Mouse (Mus musculus): ENCODE results near the gene Cd4. TPM values are rescaled to one million over a fixed set of nuclear protein-coding genes. Genes with fewer than 3 reads are reported as not detected.
"Not testable (repeated sequence)": the region's sequence is repeated elsewhere in the genome, so short reads cannot be mapped to it uniquely, and the experiment has no call there.

The Cd4 gene
- polyA plus RNA-seq, 1 experiment from 2014 or later: 0.14 TPM

GRCm38 (mm10) chr6:124835531-124835930 is 52.5 kb downstream of the Cd4 start:
- H3K4me2 ChIP-seq (ENCODE audit: low read depth, low read length): no peak overlapping the region
- H3K9ac ChIP-seq (replicated peaks): no peak overlapping the region
- H3K27ac ChIP-seq (ENCODE audit: low read depth): no peak overlapping the region
- no peaks in the 10 kb centered on the region for H3K27me3 ChIP-seq (ENCODE audit: insufficient read depth, low read length)
- DNase-seq (no peak), ATAC-seq (no peak)
- H3K36me3 ChIP-seq (replicated peaks; ENCODE audit: insufficient read depth, low read length): peaks cover 31% of the 10 kb centered on the region
- no peaks in the 10 kb centered on the region for H3K9me3 ChIP-seq (ENCODE audit: low read length)
- H3K4me1 ChIP-seq (ENCODE audit: insufficient read depth): peaks cover 1% of the 10 kb centered on the region
- 81% methylated on average over 10 of the region's 10 CpGs for WGBS (ENCODE audit: insufficient replicate concordance)
- TF ChIP-seq EP300 (IDR thresholded peaks at IDR 0.05; ENCODE audit: low read depth) (no peak), CTCF (IDR thresholded peaks at IDR 0.05; ENCODE audit: low read depth) (no peak)
- no peak overlapping the region for H3K4me3 ChIP-seq (ENCODE audit: low read depth, low read length)

- no peak overlapping the region for H3K9ac ChIP-seq (replicated peaks)
- peaks cover 5% of the 10 kb centered on the region for H3K4me1 ChIP-seq (ENCODE audit: insufficient read depth)
- TF ChIP-seq CTCF (IDR thresholded peaks at IDR 0.05; ENCODE audit: low read depth): no peak
- TF ChIP-seq EP300 (IDR thresholded peaks at IDR 0.05; ENCODE audit: low read depth): no peak
- ATAC-seq (no peak), DNase-seq (no peak)
- no peak overlapping the region for H3K4me2 ChIP-seq (ENCODE audit: low read depth, low read length)
- no peak overlapping the region for H3K27ac ChIP-seq (ENCODE audit: low read depth)
- H3K4me3 ChIP-seq (ENCODE audit: low read depth, low read length): no peak overlapping the region
- no peaks in the 10 kb centered on the region for H3K9me3 ChIP-seq (ENCODE audit: low read length)
- H3K27me3 ChIP-seq (ENCODE audit: insufficient read depth, low read length): no peaks in the 10 kb centered on the region
- WGBS (ENCODE audit: insufficient replicate concordance): 78% methylated on average over 6 of the region's 6 CpGs
- H3K36me3 ChIP-seq (replicated peaks; ENCODE audit: insufficient read depth, low read length): peaks cover 31% of the 10 kb centered on the region
These were observed 53.4 kb downstream of the Cd4 start for GRCm38 (mm10) chr6:124834512-124835081.

- no peak for ATAC-seq
- no peaks in the 10 kb centered on the region for H3K9me3 ChIP-seq (ENCODE audit: low read length)
- H3K27ac ChIP-seq (ENCODE audit: low read depth): no peak overlapping the region
- no peaks in the 10 kb centered on the region for H3K27me3 ChIP-seq (ENCODE audit: insufficient read depth, low read length)
- no peak for DNase-seq
- 90% methylated on average over 8 of the region's 8 CpGs for WGBS (ENCODE audit: insufficient replicate concordance)
- peak overlapping the region; percentile 92 for H3K4me2 ChIP-seq (ENCODE audit: low read depth, low read length)
- H3K36me3 ChIP-seq (replicated peaks; ENCODE audit: insufficient read depth, low read length): peaks cover 31% of the 10 kb centered on the region
- peak overlapping the region; percentile 94 for H3K4me3 ChIP-seq (ENCODE audit: low read depth, low read length)
- TF ChIP-seq CTCF (IDR thresholded peaks at IDR 0.05; ENCODE audit: low read depth): no peak
- TF ChIP-seq EP300 (IDR thresholded peaks at IDR 0.05; ENCODE audit: low read depth): no peak
- peak overlapping the region; percentile 8; the same call in 1 of the 2 replicates for H3K9ac ChIP-seq (replicated peaks)
- peaks cover 12% of the 10 kb centered on the region for H3K4me1 ChIP-seq (ENCODE audit: insufficient read depth)
These were observed 56.4 kb downstream of the Cd4 start for GRCm38 (mm10) chr6:124831649-124832048.

GRCm38 (mm10) chr6:124831199-124831598 is 56.8 kb downstream of the Cd4 start:
- Histone ChIP-seq H3K36me3 (replicated peaks; ENCODE audit: insufficient read depth, low read length) (peaks cover 32% of the 10 kb centered on the region), H3K9ac (replicated peaks) (peak overlapping the region; percentile 8; the same call in 1 of the 2 replicates), H3K4me2 (ENCODE audit: low read depth, low read length) (peak overlapping the region; percentile 92), H3K4me3 (ENCODE audit: low read depth, low read length) (peak overlapping the region; percentile 94), H3K4me1 (ENCODE audit: insufficient read depth) (peaks cover 12% of the 10 kb centered on the region)
- H3K27me3 ChIP-seq (ENCODE audit: insufficient read depth, low read length); ATAC-seq; H3K27ac ChIP-seq (ENCODE audit: low read depth); H3K9me3 ChIP-seq (ENCODE audit: low read length); DNase-seq: not testable (repeated sequence)
- 92% methylated on average over 4 of the region's 4 CpGs for WGBS (ENCODE audit: insufficient replicate concordance)

- ATAC-seq: peak; percentile 76
- TF ChIP-seq EP300 (IDR thresholded peaks at IDR 0.05; ENCODE audit: low read depth) (peak; percentile 60), CTCF (IDR thresholded peaks at IDR 0.05; ENCODE audit: low read depth) (peak; percentile 25; the same call in 1 of the 2 replicates)
- peaks cover 12% of the 10 kb centered on the region for H3K4me1 ChIP-seq (ENCODE audit: insufficient read depth)
- H3K4me3 ChIP-seq (ENCODE audit: low read depth, low read length): peak overlapping the region; percentile 94
- under 1% methylated on average over 38 of the region's 38 CpGs for WGBS (ENCODE audit: insufficient replicate concordance)
- peak overlapping the region; percentile 92 for H3K4me2 ChIP-seq (ENCODE audit: low read depth, low read length)
- peak; percentile 92 for DNase-seq
- H3K9ac ChIP-seq (replicated peaks): peak overlapping the region; percentile 97
- no peaks in the 10 kb centered on the region for H3K27me3 ChIP-seq (ENCODE audit: insufficient read depth, low read length)
- peak overlapping the region; percentile 82 for H3K27ac ChIP-seq (ENCODE audit: low read depth)
- peaks cover 37% of the 10 kb centered on the region for H3K36me3 ChIP-seq (replicated peaks; ENCODE audit: insufficient read depth, low read length)
- H3K9me3 ChIP-seq (ENCODE audit: low read length): no peaks in the 10 kb centered on the region
These were observed 58.0 kb downstream of the Cd4 start for GRCm38 (mm10) chr6:124829799-124830700.
